Mouse (Mus musculus) kidney, postnatal 36 days (tissue): ENCODE measurements at regions not wholly inside any gene's neighbourhood (a gene's known extent, or its start where the extent isn't known, plus 50 kb on each side); places are given as distances from the start of the nearest gene placed in this dataset.
"Not testable (repeated sequence)": the region's sequence is repeated elsewhere in the genome, so short reads cannot be mapped to it uniquely, and the experiment has no call there.

Experiments used
- DNase-seq, 2 experiments: peaks; one replicate each; pipeline ENCODE4 v3.0.0; 2021 to 2022; ENCODE audit warnings: mixed read lengths in 2 of 2

GRCm38 (mm10) chr3:4744003-4744402 is 1006.6 kb upstream of the Gm8797 start:
- no peak for DNase-seq

GRCm38 (mm10) chr3:4744611-4745010 is 1006.0 kb upstream of the Gm8797 start:
- no peak for DNase-seq

GRCm38 (mm10) chr3:4756099-4756498 is 994.5 kb upstream of the Gm8797 start:
- DNase-seq, result no peak

GRCm38 (mm10) chr3:4757113-4757512 is 993.5 kb upstream of the Gm8797 start:
- DNase-seq, result no peak

- DNase-seq, result no peak
Observed at GRCm38 (mm10) chr3:4763076-4763475, 987.5 kb upstream of the Gm8797 start.

GRCm38 (mm10) chr3:4776632-4777031 is 974.0 kb upstream of the Gm8797 start:
- no peak for DNase-seq

GRCm38 (mm10) chr3:4785160-4785559 is 965.4 kb upstream of the Gm8797 start:
- no peak for DNase-seq

GRCm38 (mm10) chr3:4793141-4793540 is 957.5 kb upstream of the Gm8797 start:
- DNase-seq, result no peak

- no peak for DNase-seq
Observed at GRCm38 (mm10) chr3:4796041-4796908, 954.3 kb upstream of the Gm8797 start.

GRCm38 (mm10) chr3:4796909-4797566 is 953.6 kb upstream of the Gm8797 start:
- DNase-seq, result no peak

GRCm38 (mm10) chr3:4797567-4797940 is 953.1 kb upstream of the Gm8797 start:
- no peak for DNase-seq

- DNase-seq, result no peak
Observed at GRCm38 (mm10) chr3:4798366-4798765, 952.2 kb upstream of the Gm8797 start.

- DNase-seq, result peak in 1 of 2 experiments; percentile 1
Observed at GRCm38 (mm10) chr3:4834459-4834858, 916.1 kb upstream of the Gm8797 start.

- DNase-seq, result peak; percentile 12 to 38
Observed at GRCm38 (mm10) chr3:4835645-4836044, 915.0 kb upstream of the Gm8797 start.

- no peak for DNase-seq
Observed at GRCm38 (mm10) chr3:4836888-4837287, 913.7 kb upstream of the Gm8797 start.

- DNase-seq, result no peak
Observed at GRCm38 (mm10) chr3:4854958-4855566, 895.5 kb upstream of the Gm8797 start.

GRCm38 (mm10) chr3:4856571-4856970 is 894.0 kb upstream of the Gm8797 start:
- DNase-seq, result no peak

- no peak for DNase-seq
Observed at GRCm38 (mm10) chr3:4866226-4866625, 884.4 kb upstream of the Gm8797 start.

- no peak for DNase-seq
Observed at GRCm38 (mm10) chr3:4885916-4886315, 864.7 kb upstream of the Gm8797 start.

GRCm38 (mm10) chr3:4893108-4893507 is 857.5 kb upstream of the Gm8797 start:
- no peak for DNase-seq

GRCm38 (mm10) chr3:4895811-4896210 is 854.8 kb upstream of the Gm8797 start:
- DNase-seq, result no peak

- not testable (repeated sequence) for DNase-seq
Observed at GRCm38 (mm10) chr3:4907556-4907955, 843.0 kb upstream of the Gm8797 start.

- DNase-seq, result not testable (repeated sequence)
Observed at GRCm38 (mm10) chr3:4930731-4931130, 819.9 kb upstream of the Gm8797 start.

- DNase-seq, result no peak
Observed at GRCm38 (mm10) chr3:4971496-4971895, 779.1 kb upstream of the Gm8797 start.
